Mouse (Mus musculus): Measurements from ENCODE around the gene Azi2. TPM values are rescaled to one million over a fixed set of nuclear protein-coding genes. Genes with fewer than 3 reads are reported as not detected.

The Azi2 gene
- polyA plus RNA-seq, 1 experiment from 2014 or later: 76.7 TPM

DNA sequence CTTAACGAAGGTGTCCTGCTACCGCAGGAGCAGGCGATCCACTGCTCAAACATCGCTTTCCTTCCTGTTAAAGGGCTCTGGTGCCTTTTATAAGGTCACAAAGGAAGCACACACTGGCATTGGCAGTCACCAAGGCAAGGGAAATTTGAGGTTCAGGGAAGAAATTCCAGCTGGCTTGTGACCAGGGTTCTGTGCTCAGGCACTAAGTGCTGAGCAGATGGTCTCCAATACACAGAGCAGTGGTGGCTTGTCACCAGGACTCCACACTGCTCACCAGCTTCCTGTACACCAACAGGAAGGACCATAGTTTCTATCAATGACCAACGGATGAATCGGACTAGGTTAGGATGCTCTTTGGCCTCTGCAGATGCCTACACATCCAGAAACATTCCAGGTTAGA lies 30.1 kb downstream of the Azi2 start:
- H3K27me3 ChIP-seq (replicated peaks; ENCODE audit: control insufficient read depth, insufficient read depth, low read length): no peaks in the 10 kb centered on the region
- no peak overlapping the region for H3K4me3 ChIP-seq (ENCODE audit: low read depth, low read length)
- 95% methylated on average over 6 of the region's 6 CpGs for WGBS
- DNase-seq (ENCODE audit: low spot score) (peak; percentile 23), ATAC-seq (no peak)
- no peak overlapping the region for H3K27ac ChIP-seq (ENCODE audit: low read depth, low read length)
- no peak overlapping the region for H3K9ac ChIP-seq (ENCODE audit: low read length)
- no peak overlapping the region for H3K4me2 ChIP-seq (ENCODE audit: low read length)
- peaks cover 23% of the 10 kb centered on the region; the same call in 1 of the 2 replicates for H3K36me3 ChIP-seq (ENCODE audit: control insufficient read depth, insufficient read depth, low read length)
- H3K4me1 ChIP-seq (ENCODE audit: control insufficient read depth, insufficient read depth, low read length): no peaks in the 10 kb centered on the region
- no peaks in the 10 kb centered on the region for H3K9me3 ChIP-seq (replicated peaks; ENCODE audit: control insufficient read depth, low read length)

DNA sequence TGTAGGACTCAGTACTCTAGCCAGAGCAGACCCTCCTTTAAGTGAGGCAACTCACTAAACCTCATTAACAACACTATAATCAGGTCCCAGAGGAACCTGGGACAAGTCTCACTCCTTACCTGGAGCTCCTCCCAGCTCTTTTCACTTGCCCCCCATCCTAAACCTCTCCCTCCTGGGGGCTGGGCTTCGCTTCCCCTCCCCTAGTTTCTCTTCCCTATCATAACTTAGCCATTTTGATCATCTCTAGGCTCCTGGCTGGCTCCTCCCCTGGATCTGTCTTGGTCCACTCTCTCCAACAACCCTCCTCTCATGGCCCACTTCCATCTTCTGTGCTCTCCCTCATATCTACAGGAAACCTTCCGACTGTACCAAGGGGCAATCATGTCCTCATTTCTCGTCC lies 31.0 kb downstream of the Azi2 start:
- Histone ChIP-seq H3K9ac (ENCODE audit: low read length) (no peak overlapping the region), H3K4me2 (ENCODE audit: low read length) (no peak overlapping the region), H3K9me3 (replicated peaks; ENCODE audit: control insufficient read depth, low read length) (no peaks in the 10 kb centered on the region), H3K4me3 (ENCODE audit: low read depth, low read length) (no peak overlapping the region), H3K4me1 (ENCODE audit: control insufficient read depth, insufficient read depth, low read length) (no peaks in the 10 kb centered on the region), H3K27me3 (replicated peaks; ENCODE audit: control insufficient read depth, insufficient read depth, low read length) (no peaks in the 10 kb centered on the region), H3K36me3 (ENCODE audit: control insufficient read depth, insufficient read depth, low read length) (peaks cover 20% of the 10 kb centered on the region; the same call in 1 of the 2 replicates), H3K27ac (ENCODE audit: low read depth, low read length) (no peak overlapping the region)
- no peak for DNase-seq (ENCODE audit: low spot score)
- WGBS: 82% methylated on average over 3 of the region's 3 CpGs
- no peak for ATAC-seq

DNA sequence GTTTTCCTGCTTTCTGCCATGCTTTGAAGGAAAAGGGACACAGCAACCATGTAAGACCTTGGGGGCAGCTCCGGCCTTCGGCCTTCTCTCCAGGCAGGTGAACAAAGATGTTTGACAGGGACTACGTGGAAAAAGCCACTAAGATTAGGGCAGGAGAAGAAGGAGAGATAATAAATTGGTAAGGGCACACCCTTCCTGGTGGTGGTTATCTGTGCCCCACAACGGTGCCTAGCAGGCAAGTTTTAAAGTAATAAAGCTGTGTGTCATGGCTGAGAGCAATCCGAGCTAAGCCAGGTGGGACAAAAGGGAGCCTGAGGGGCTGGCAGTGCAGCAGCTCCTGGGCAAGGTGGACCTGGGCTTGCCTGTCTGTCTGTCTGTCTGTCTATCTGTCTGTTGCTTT lies 31.8 kb downstream of the Azi2 start:
- no peaks in the 10 kb centered on the region for H3K27me3 ChIP-seq (replicated peaks; ENCODE audit: control insufficient read depth, insufficient read depth, low read length)
- WGBS: 94% methylated on average over 5 of the region's 5 CpGs
- H3K4me1 ChIP-seq (ENCODE audit: control insufficient read depth, insufficient read depth, low read length): no peaks in the 10 kb centered on the region
- H3K4me2 ChIP-seq (ENCODE audit: low read length): no peak overlapping the region
- no peak overlapping the region for H3K4me3 ChIP-seq (ENCODE audit: low read depth, low read length)
- peaks cover 19% of the 10 kb centered on the region; the same call in 1 of the 2 replicates for H3K36me3 ChIP-seq (ENCODE audit: control insufficient read depth, insufficient read depth, low read length)
- H3K27ac ChIP-seq (ENCODE audit: low read depth, low read length): no peak overlapping the region
- no peak for DNase-seq (ENCODE audit: low spot score)
- H3K9me3 ChIP-seq (replicated peaks; ENCODE audit: control insufficient read depth, low read length): no peaks in the 10 kb centered on the region
- no peak overlapping the region for H3K9ac ChIP-seq (ENCODE audit: low read length)
- ATAC-seq: no peak

DNA sequence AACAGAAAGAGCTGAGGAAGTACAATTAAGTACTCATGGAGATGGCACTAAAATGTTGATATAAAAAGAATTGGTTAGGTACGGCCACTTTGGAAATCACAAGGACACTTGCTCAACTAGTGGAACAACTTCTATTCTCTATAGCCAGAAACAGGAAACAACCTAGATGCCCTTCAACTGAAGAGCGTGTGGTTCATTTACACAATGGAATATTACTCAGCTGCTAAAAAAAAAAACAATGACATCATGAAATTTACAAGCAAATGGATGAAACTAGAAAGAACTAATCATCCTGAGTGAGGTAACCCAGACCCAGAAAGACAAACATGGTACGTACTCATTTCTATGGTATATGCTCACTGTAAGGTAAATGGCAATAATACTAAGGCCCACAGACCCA lies 33.1 kb downstream of the Azi2 start:
- Histone ChIP-seq H3K9me3 (replicated peaks; ENCODE audit: control insufficient read depth, low read length) (no peaks in the 10 kb centered on the region), H3K36me3 (ENCODE audit: control insufficient read depth, insufficient read depth, low read length) (peaks cover 14% of the 10 kb centered on the region; the same call in 1 of the 2 replicates), H3K27ac (ENCODE audit: low read depth, low read length) (no peak overlapping the region), H3K9ac (ENCODE audit: low read length) (no peak overlapping the region), H3K4me3 (ENCODE audit: low read depth, low read length) (no peak overlapping the region), H3K27me3 (replicated peaks; ENCODE audit: control insufficient read depth, insufficient read depth, low read length) (no peaks in the 10 kb centered on the region), H3K4me2 (ENCODE audit: low read length) (no peak overlapping the region), H3K4me1 (ENCODE audit: control insufficient read depth, insufficient read depth, low read length) (no peaks in the 10 kb centered on the region)
- WGBS: 97% methylated on average over 3 of the region's 3 CpGs
- DNase-seq (ENCODE audit: low spot score): no peak
- no peak for ATAC-seq

DNA sequence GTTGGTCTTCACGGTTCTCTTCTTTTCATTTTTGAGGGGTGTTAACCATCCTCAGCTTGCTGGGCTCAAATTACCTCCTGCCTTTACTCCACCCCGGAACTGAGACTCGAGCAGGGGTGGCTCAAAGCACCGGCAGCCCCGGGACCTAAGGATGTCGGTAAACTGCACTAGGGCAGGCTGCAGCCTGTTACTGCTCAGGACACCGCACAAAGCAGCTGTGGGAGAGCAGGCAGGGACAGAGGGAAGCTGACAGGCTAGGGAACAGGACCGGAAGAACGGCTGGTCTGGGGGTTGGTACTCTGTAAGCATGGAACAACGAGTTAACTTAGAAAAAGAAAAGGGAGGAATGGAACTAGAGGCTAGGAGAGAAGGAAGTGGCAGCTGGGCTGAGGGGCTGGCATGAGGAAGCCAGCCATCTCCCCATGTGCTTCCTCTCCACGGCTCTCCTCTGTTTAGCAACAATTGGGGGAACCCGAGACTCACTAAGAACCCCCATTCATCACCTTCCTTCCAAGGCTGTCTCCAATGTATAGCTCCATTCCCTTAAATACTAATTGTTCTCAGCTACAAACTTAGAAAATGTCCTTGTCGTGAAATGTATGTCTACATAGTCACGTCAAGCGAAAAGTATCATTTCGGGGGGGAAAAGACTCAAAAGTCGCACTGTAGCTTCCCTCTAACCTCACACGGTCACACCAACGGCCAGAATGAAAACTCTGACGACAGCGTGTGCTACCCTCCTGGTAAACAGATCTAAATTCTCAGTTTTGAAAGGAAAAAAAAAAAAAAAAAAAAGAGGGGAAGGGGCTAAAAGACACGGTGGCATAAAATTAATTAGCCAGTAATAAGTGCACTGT lies 42.5 kb downstream of the Azi2 start:
- no peak; the same call in 1 of the 2 replicates for ATAC-seq
- H3K4me3 ChIP-seq (ENCODE audit: low read depth, low read length): no peak overlapping the region
- no peak for DNase-seq (ENCODE audit: low spot score)

DNA sequence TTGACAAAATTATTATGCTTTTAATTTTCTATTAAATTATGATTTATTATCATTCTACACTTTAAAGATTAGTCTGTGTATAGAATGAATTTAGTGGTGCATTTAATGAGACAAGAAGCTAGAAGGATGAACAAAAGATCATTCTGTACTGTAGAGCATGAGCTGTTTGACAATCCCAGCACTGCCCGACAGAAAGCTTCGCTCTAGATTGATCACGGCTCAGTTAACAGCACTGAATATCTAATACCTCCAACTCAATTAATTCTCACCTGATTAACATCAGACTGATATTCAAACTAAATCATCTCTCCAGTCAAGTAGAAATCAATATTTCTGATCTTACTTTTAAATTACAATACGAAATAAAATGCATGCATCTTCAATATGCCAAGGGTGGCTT lies 43.5 kb downstream of the Azi2 start:
- no peak overlapping the region for H3K4me2 ChIP-seq (ENCODE audit: low read length)
- ATAC-seq: no peak
- DNase-seq (ENCODE audit: low spot score): peak; percentile 46
- no peak overlapping the region for H3K9ac ChIP-seq (ENCODE audit: low read length)
- H3K27me3 ChIP-seq (replicated peaks; ENCODE audit: control insufficient read depth, insufficient read depth, low read length): no peaks in the 10 kb centered on the region
- no peak overlapping the region for H3K27ac ChIP-seq (ENCODE audit: low read depth, low read length)
- no peaks in the 10 kb centered on the region for H3K9me3 ChIP-seq (replicated peaks; ENCODE audit: control insufficient read depth, low read length)
- no peak overlapping the region for H3K4me3 ChIP-seq (ENCODE audit: low read depth, low read length)
- H3K4me1 ChIP-seq (ENCODE audit: control insufficient read depth, insufficient read depth, low read length): peaks cover 10% of the 10 kb centered on the region
- WGBS: 34% methylated on average over 4 of the region's 4 CpGs
- H3K36me3 ChIP-seq (ENCODE audit: control insufficient read depth, insufficient read depth, low read length): no peaks in the 10 kb centered on the region

More for the DNA sequence above, 42.5 kb downstream of the Azi2 start:
- H3K9me3 ChIP-seq (replicated peaks; ENCODE audit: control insufficient read depth, low read length): no peaks in the 10 kb centered on the region
- H3K27ac ChIP-seq (ENCODE audit: low read depth, low read length): no peak overlapping the region
- no peaks in the 10 kb centered on the region for H3K27me3 ChIP-seq (replicated peaks; ENCODE audit: control insufficient read depth, insufficient read depth, low read length)
- peaks cover 10% of the 10 kb centered on the region for H3K4me1 ChIP-seq (ENCODE audit: control insufficient read depth, insufficient read depth, low read length)
- 26% methylated on average over 22 of the region's 22 CpGs for WGBS
- no peaks in the 10 kb centered on the region for H3K36me3 ChIP-seq (ENCODE audit: control insufficient read depth, insufficient read depth, low read length)
- peak overlapping the region; percentile 18; the same call in 1 of the 2 replicates for H3K9ac ChIP-seq (ENCODE audit: low read length)
- peak overlapping the region; percentile 35 for H3K4me2 ChIP-seq (ENCODE audit: low read length)

DNA sequence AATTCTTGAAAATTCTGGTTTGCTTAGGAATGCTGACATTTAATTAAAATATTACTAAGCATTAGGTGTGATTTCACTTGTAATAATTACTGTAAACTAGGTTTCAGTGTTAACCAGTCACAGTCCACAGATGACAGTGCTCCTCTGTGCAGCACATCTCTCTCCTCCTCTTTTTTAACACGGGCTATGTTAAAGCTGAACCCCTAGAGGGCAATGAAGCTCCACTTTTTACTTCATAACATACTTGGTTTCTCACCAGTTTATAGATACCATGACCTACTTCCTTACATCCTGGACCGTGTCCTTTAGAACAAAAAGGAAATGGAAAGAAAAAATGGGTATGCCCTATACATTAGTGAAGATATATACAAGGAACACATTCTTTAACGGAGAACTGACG lies 59.1 kb downstream of the Azi2 start:
- WGBS: 42% methylated on average over 4 of the region's 4 CpGs
- DNase-seq (ENCODE audit: low spot score) (peak; percentile 78), ATAC-seq (peak; percentile 89)
- no peaks in the 10 kb centered on the region for H3K27me3 ChIP-seq (replicated peaks; ENCODE audit: control insufficient read depth, insufficient read depth, low read length)
- no peak overlapping the region for H3K9ac ChIP-seq (ENCODE audit: low read length)
- no peak overlapping the region for H3K4me3 ChIP-seq (ENCODE audit: low read depth, low read length)
- H3K36me3 ChIP-seq (ENCODE audit: control insufficient read depth, insufficient read depth, low read length): no peaks in the 10 kb centered on the region
- H3K27ac ChIP-seq (ENCODE audit: low read depth, low read length): no peak overlapping the region
- no peak overlapping the region for H3K4me2 ChIP-seq (ENCODE audit: low read length)
- H3K4me1 ChIP-seq (ENCODE audit: control insufficient read depth, insufficient read depth, low read length): no peaks in the 10 kb centered on the region
- no peaks in the 10 kb centered on the region for H3K9me3 ChIP-seq (replicated peaks; ENCODE audit: control insufficient read depth, low read length)

DNA sequence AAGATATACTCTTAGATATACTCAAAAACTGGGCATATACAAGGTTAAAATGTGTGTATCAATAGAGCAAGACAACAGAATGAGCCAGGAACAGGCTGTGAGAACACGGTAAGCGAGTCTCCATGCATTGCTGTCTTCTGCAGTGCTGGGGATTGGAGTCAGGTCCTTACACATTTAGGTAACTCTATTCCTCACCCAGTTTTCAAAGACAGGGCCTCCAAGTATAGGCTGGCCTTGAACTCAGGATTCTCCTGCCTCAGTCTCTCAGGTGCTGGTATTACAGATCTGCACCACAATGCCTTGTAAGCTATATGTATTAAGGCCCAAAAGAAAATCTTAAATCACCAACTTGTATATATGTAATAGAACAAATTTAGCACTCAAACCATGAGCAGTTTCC lies 60.2 kb downstream of the Azi2 start:
- ATAC-seq (no peak), DNase-seq (ENCODE audit: low spot score) (no peak)
- no peaks in the 10 kb centered on the region for H3K9me3 ChIP-seq (replicated peaks; ENCODE audit: control insufficient read depth, low read length)
- no peaks in the 10 kb centered on the region for H3K36me3 ChIP-seq (ENCODE audit: control insufficient read depth, insufficient read depth, low read length)
- no peak overlapping the region for H3K4me2 ChIP-seq (ENCODE audit: low read length)
- WGBS: 100% methylated on average over 2 of the region's 2 CpGs
- H3K27me3 ChIP-seq (replicated peaks; ENCODE audit: control insufficient read depth, insufficient read depth, low read length): no peaks in the 10 kb centered on the region
- H3K4me3 ChIP-seq (ENCODE audit: low read depth, low read length): no peak overlapping the region
- H3K9ac ChIP-seq (ENCODE audit: low read length): no peak overlapping the region
- H3K4me1 ChIP-seq (ENCODE audit: control insufficient read depth, insufficient read depth, low read length): no peaks in the 10 kb centered on the region
- no peak overlapping the region for H3K27ac ChIP-seq (ENCODE audit: low read depth, low read length)

DNA sequence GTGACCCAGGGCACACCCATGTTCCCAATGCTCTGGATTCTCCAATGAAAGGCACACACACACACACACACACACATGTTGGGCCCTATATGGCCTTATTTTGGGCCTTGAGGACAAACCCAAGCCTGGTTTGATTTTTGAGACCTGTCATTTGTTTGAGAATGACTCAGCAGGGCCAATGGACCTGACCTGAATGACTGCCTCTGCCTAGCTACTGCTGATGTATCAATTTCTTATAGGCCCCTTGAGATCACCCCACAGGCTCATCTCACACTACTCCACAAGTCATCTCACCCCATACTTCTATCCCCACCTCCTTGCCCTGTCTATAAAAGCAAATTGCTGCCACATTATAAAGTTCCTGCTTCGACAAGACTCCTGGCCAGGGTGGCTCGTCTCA lies 61.5 kb downstream of the Azi2 start:
- Histone ChIP-seq H3K4me3 (ENCODE audit: low read depth, low read length) (no peak overlapping the region), H3K4me1 (ENCODE audit: control insufficient read depth, insufficient read depth, low read length) (peaks cover 3% of the 10 kb centered on the region; the same call in 1 of the 2 replicates), H3K9ac (ENCODE audit: low read length) (no peak overlapping the region), H3K36me3 (ENCODE audit: control insufficient read depth, insufficient read depth, low read length) (no peaks in the 10 kb centered on the region), H3K9me3 (replicated peaks; ENCODE audit: control insufficient read depth, low read length) (no peaks in the 10 kb centered on the region), H3K27ac (ENCODE audit: low read depth, low read length) (no peak overlapping the region), H3K27me3 (replicated peaks; ENCODE audit: control insufficient read depth, insufficient read depth, low read length) (0 out of 2 replicates have a peak, but pooled peaks cover 2% of the 10 kb centered on the region), H3K4me2 (ENCODE audit: low read length) (no peak overlapping the region)
- DNase-seq (ENCODE audit: low spot score) (no peak), ATAC-seq (no peak)
- WGBS: 92% methylated on average over 2 of the region's 2 CpGs
